Mouse (Mus musculus) CD4-positive helper T cell, adult 2 months (primary cell): ENCODE results near the gene Selenok.
A peak's percentile ranks its signal among the peaks of the same experiment; 100 is the strongest.

Experiments
- DNase-seq: peaks from one replicate; pipeline ENCODE4 v3.0.0-alpha.2; 2012; ENCODE audit warnings: low read depth, missing footprints, low spot score

Selenok gene

GRCm38 (mm10) chr14:29968075-29968821, at the start of gene Selenok:
TSS of gene Selenok (plus strand) at chr14:29968308.
- peak; percentile 98 for DNase-seq

GRCm38 (mm10) chr14:29928966-29929365, 39.1 kb upstream of the Selenok start:
- no peak for DNase-seq

GRCm38 (mm10) chr14:29935516-29935915, 32.6 kb upstream of the Selenok start:
- no peak for DNase-seq

- no peak for DNase-seq
These were observed 30.6 kb upstream of the Selenok start for GRCm38 (mm10) chr14:29937466-29937865.

GRCm38 (mm10) chr14:29939600-29940312, 28.4 kb upstream of the Selenok start:
- no peak for DNase-seq

GRCm38 (mm10) chr14:29940313-29940812, 27.7 kb upstream of the Selenok start:
- DNase-seq = peak; percentile 55

- peak; percentile 52 for DNase-seq
These were observed 27.2 kb upstream of the Selenok start for GRCm38 (mm10) chr14:29940877-29941276.

GRCm38 (mm10) chr14:29946761-29947309, 21.3 kb upstream of the Selenok start:
- peak; percentile 51 for DNase-seq

GRCm38 (mm10) chr14:29950805-29951204, 17.3 kb upstream of the Selenok start:
- no peak for DNase-seq

- no peak for DNase-seq
These were observed 10.7 kb upstream of the Selenok start for GRCm38 (mm10) chr14:29957393-29957792.

GRCm38 (mm10) chr14:29967611-29968010, 497 bp upstream of the Selenok start:
- DNase-seq = no peak

GRCm38 (mm10) chr14:29971446-29971845, 3.3 kb downstream of the Selenok start:
- no peak for DNase-seq

GRCm38 (mm10) chr14:29971993-29972392, 3.9 kb downstream of the Selenok start:
- DNase-seq = no peak

GRCm38 (mm10) chr14:29976927-29977326, 8.8 kb downstream of the Selenok start:
- no peak for DNase-seq

GRCm38 (mm10) chr14:29978254-29979204, 10.4 kb downstream of the Selenok start, which contains the start of gene Actr8:
TSS of gene Actr8 (plus strand) at chr14:29978337.
- peak; percentile 79 for DNase-seq

GRCm38 (mm10) chr14:29980447-29981205, 12.5 kb downstream of the Selenok start:
- peak; percentile 63 for DNase-seq

- DNase-seq = no peak
These were observed 18.0 kb downstream of the Selenok start for GRCm38 (mm10) chr14:29986096-29986495.

GRCm38 (mm10) chr14:29987276-29987675, 19.2 kb downstream of the Selenok start:
- DNase-seq = no peak

- no peak for DNase-seq
These were observed 19.6 kb downstream of the Selenok start for GRCm38 (mm10) chr14:29987739-29988138.

- DNase-seq = no peak
These were observed 20.2 kb downstream of the Selenok start for GRCm38 (mm10) chr14:29988337-29988736.
